Mouse (Mus musculus) olfactory bulb, adult 2 months (tissue): ENCODE measurements around the gene Rgs6. TPM values are rescaled to one million over a fixed set of nuclear protein-coding genes. Genes with fewer than 3 reads are reported as not detected.

Experiments used
- H3K27ac ChIP-seq: fragments of 200-500 bp; 2 replicates; pipeline ENCODE4 v1.5.1; 2012; ENCODE audit warnings: low read depth, low read length; ENCODE audit not compliant: insufficient read depth
- H3K4me1 ChIP-seq: fragments of 200-500 bp; 2 replicates; pipeline ENCODE4 v1.6.1; 2012; ENCODE audit warnings: low read length; ENCODE audit not compliant: control insufficient read depth, insufficient read depth
- H3K4me3 ChIP-seq: fragments of 200-500 bp; 2 replicates; pipeline ENCODE4 v1.5.1; 2012; ENCODE audit warnings: mild to moderate bottlenecking, low read depth, low read length, moderate library complexity; ENCODE audit not compliant: insufficient read depth
- CTCF ChIP-seq: fragments of 200-500 bp; IDR thresholded peaks from 2 replicates; pipeline ENCODE4 v1.5.1; 2012; ENCODE audit warnings: low read depth, mild to moderate bottlenecking, low read length, moderate library complexity; ENCODE audit not compliant: insufficient read depth
- POLR2A ChIP-seq: fragments of 200-500 bp; IDR thresholded peaks from 2 replicates; pipeline ENCODE4 v1.6.1; 2012; ENCODE audit warnings: mild to moderate bottlenecking, low read depth, low read length, moderate library complexity; ENCODE audit not compliant: insufficient read depth
- WGBS: fragments of 180-500 bp; shearing (Covaris S2); methylation state at CpG from one replicate; pipeline ENCODE4 v1.1.7; 2018; 5-methylcytosine and 5-hydroxymethylcytosine counted together
- polyA plus RNA-seq: library from polyadenylated mRNA; stranded (reverse); fragments of >200 nt; gene quantifications from 2 replicates; pipeline ENCODE4 v1.2.4, GENCODE M21; 2012; ENCODE audit warnings: low replicate concordance; ENCODE audit not compliant: missing spikeins, insufficient read depth, insufficient read length

The Rgs6 gene
- polyA plus RNA-seq, 1 experiment: not detected

GRCm38 (mm10) chr12:82617682-82618370 lies 29.7 kb downstream of the Rgs6 start:
- 19% methylated on average over 20 of the region's 20 CpGs for WGBS
- peaks cover 11% of the 10 kb centered on the region for H3K4me1 ChIP-seq
- H3K4me3 ChIP-seq: peak overlapping the region; percentile 73
- H3K27ac ChIP-seq: 0 out of 2 replicates have a peak overlapping the region, but pooled peaks have one; percentile 2
- TF ChIP-seq CTCF: no peak
- no peak for TF ChIP-seq POLR2A

GRCm38 (mm10) chr12:82640441-82640840 lies 52.3 kb downstream of the Rgs6 start:
- 88% methylated on average over 10 of the region's 10 CpGs for WGBS
- H3K4me1 ChIP-seq: no peaks in the 10 kb centered on the region
- no peak overlapping the region for H3K4me3 ChIP-seq
- H3K27ac ChIP-seq: no peak overlapping the region
- TF ChIP-seq POLR2A (no peak), CTCF (no peak)

- H3K27ac ChIP-seq: no peak overlapping the region
- H3K4me1 ChIP-seq: no peaks in the 10 kb centered on the region
- H3K4me3 ChIP-seq: no peak overlapping the region
- TF ChIP-seq CTCF (no peak), POLR2A (no peak)
- 88% methylated on average over 4 of the region's 4 CpGs for WGBS
Observed at GRCm38 (mm10) chr12:82647876-82648275, 59.8 kb downstream of the Rgs6 start.

GRCm38 (mm10) chr12:82649991-82650390 lies 61.9 kb downstream of the Rgs6 start:
- no peak overlapping the region for H3K4me3 ChIP-seq
- H3K27ac ChIP-seq: no peak overlapping the region
- WGBS: 35% methylated on average over 5 of the region's 5 CpGs
- TF ChIP-seq CTCF: no peak
- TF ChIP-seq POLR2A: no peak
- H3K4me1 ChIP-seq: no peaks in the 10 kb centered on the region

GRCm38 (mm10) chr12:82664598-82664997 lies 76.5 kb downstream of the Rgs6 start:
- H3K4me1 ChIP-seq: peaks cover 5% of the 10 kb centered on the region; the same call in 1 of the 2 replicates
- TF ChIP-seq POLR2A: no peak
- no peak for TF ChIP-seq CTCF
- H3K27ac ChIP-seq: no peak overlapping the region; the same call in 1 of the 2 replicates
- no peak overlapping the region for H3K4me3 ChIP-seq
- 25% methylated on average over 7 of the region's 7 CpGs for WGBS

- H3K27ac ChIP-seq: no peak overlapping the region
Observed at GRCm38 (mm10) chr12:82667441-82667840, 79.3 kb downstream of the Rgs6 start.

GRCm38 (mm10) chr12:82670201-82670737 lies 82.2 kb downstream of the Rgs6 start:
- no peak overlapping the region for H3K27ac ChIP-seq
- WGBS: 47% methylated on average over 4 of the region's 4 CpGs
- TF ChIP-seq CTCF (no peak), POLR2A (no peak)
- 0 out of 2 replicates have a peak, but pooled peaks cover 3% of the 10 kb centered on the region for H3K4me1 ChIP-seq
- H3K4me3 ChIP-seq: no peak overlapping the region

More at GRCm38 (mm10) chr12:82667441-82667840, 79.3 kb downstream of the Rgs6 start:
- WGBS: 71% methylated on average over 3 of the region's 3 CpGs
- peaks cover 5% of the 10 kb centered on the region; the same call in 1 of the 2 replicates for H3K4me1 ChIP-seq
- no peak overlapping the region for H3K4me3 ChIP-seq
- TF ChIP-seq POLR2A (no peak), CTCF (no peak)

- 43% methylated on average over 5 of the region's 5 CpGs for WGBS
- Histone ChIP-seq H3K4me1 (0 out of 2 replicates have a peak, but pooled peaks cover 3% of the 10 kb centered on the region), H3K27ac (no peak overlapping the region), H3K4me3 (no peak overlapping the region)
- TF ChIP-seq POLR2A (no peak), CTCF (no peak)
Observed at GRCm38 (mm10) chr12:82671591-82671990, 83.5 kb downstream of the Rgs6 start.

- Histone ChIP-seq H3K4me3 (no peak overlapping the region), H3K27ac (no peak overlapping the region), H3K4me1 (no peaks in the 10 kb centered on the region)
- TF ChIP-seq CTCF (no peak), POLR2A (no peak)
- 87% methylated on average over 4 of the region's 4 CpGs for WGBS
Observed at GRCm38 (mm10) chr12:82675137-82675536, 87.0 kb downstream of the Rgs6 start.
